Mouse (Mus musculus) liver, embryonic 15.5 days (tissue): ENCODE measurements around the gene Elfn1. TPM values are rescaled to one million over a fixed set of nuclear protein-coding genes. Genes with fewer than 3 reads are reported as not detected.

Experiments used
- ATAC-seq: fragments of 200-750 bp; cut with Nextera tagmentation; 2 replicates; pipeline ENCODE4 v1.8.0; 2017; ENCODE audit warnings: moderate number of reproducible peaks, mild to moderate bottlenecking, moderate library complexity; ENCODE audit not compliant: insufficient read depth
- H3K27ac ChIP-seq: fragments of 300-500 bp; sonication (generic); replicated peaks from 2 replicates; pipeline ENCODE4 v1.5.1; 2015; ENCODE audit warnings: mild to moderate bottlenecking, inconsistent platforms
- H3K27me3 ChIP-seq: fragments of 300-500 bp; sonication (generic); 2 replicates; pipeline ENCODE4 v1.6.1; 2015; ENCODE audit warnings: mild to moderate bottlenecking, inconsistent platforms
- H3K36me3 ChIP-seq: fragments of 300-500 bp; sonication (generic); replicated peaks from 2 replicates; pipeline ENCODE4 v1.6.1; 2015; ENCODE audit warnings: moderate library complexity, mild to moderate bottlenecking, inconsistent platforms
- H3K4me1 ChIP-seq: fragments of 300-500 bp; sonication (generic); replicated peaks from 2 replicates; pipeline ENCODE4 v1.6.1; 2015; ENCODE audit warnings: inconsistent platforms
- H3K4me2 ChIP-seq: fragments of 300-500 bp; sonication (generic); 2 replicates; pipeline ENCODE4 v1.6.1; 2015; ENCODE audit warnings: moderate library complexity, mild to moderate bottlenecking, inconsistent platforms
- H3K4me3 ChIP-seq: fragments of 300-500 bp; sonication (generic); replicated peaks from 2 replicates; pipeline ENCODE4 v1.5.1; 2015; ENCODE audit warnings: mild to moderate bottlenecking, inconsistent platforms
- H3K9ac ChIP-seq: fragments of 300-500 bp; sonication (generic); 2 replicates; pipeline ENCODE4 v1.6.1; 2015; ENCODE audit warnings: moderate library complexity, mild to moderate bottlenecking, inconsistent platforms
- H3K9me3 ChIP-seq: fragments of 300-500 bp; sonication (generic); replicated peaks from 2 replicates; pipeline ENCODE4 v1.6.1; 2016; ENCODE audit warnings: inconsistent platforms
- WGBS: fragments of 180-500 bp; shearing (Covaris S2); methylation state at CpG from one replicate; pipeline ENCODE4 v1.1.7; 2015; ENCODE audit warnings: mixed read lengths; ENCODE audit not compliant: insufficient replicate concordance; 5-methylcytosine and 5-hydroxymethylcytosine counted together
- polyA plus RNA-seq: library from polyadenylated mRNA; unstranded; fragments of >200 nt; fragmentation: Nextera tagmentation; extraction: Ambion mirVana; gene quantifications from 2 replicates; pipeline ENCODE4 v1.2.1, GENCODE M21; 2015

Gene Elfn1
- polyA plus RNA-seq, 1 experiment from 2014 or later, result 0.02 TPM

- no peak overlapping the region for H3K4me2 ChIP-seq
- no peak overlapping the region for H3K4me3 ChIP-seq
- no peaks in the 10 kb centered on the region for H3K9me3 ChIP-seq
- ATAC-seq, result peak; percentile 90
- no peaks in the 10 kb centered on the region for H3K27me3 ChIP-seq
- no peak overlapping the region for H3K9ac ChIP-seq
- H3K36me3 ChIP-seq, result no peaks in the 10 kb centered on the region
- peak overlapping the region; percentile 48 for H3K27ac ChIP-seq
- WGBS, result 72% methylated on average over 3 of the region's 3 CpGs
- H3K4me1 ChIP-seq, result peaks cover 21% of the 10 kb centered on the region
Observed at GRCm38 (mm10) chr5:140023941-140024500, 116.3 kb downstream of the Elfn1 start.

Other genes starting within 250 kb of the Elfn1 start
- 12.1 and 12.3 TPM in 2 replicates for gene Micall2, start 171.6 kb upstream of the Elfn1 start, polyA plus RNA-seq
- gene Ints1, start 132.3 kb upstream of the Elfn1 start, polyA plus RNA-seq, result 11.8 and 12.5 TPM in 2 replicates
- gene Mafk, start 116.4 kb upstream of the Elfn1 start, polyA plus RNA-seq, result 44.5 and 50.0 TPM in 2 replicates
- 0.68 and 1.2 TPM in 2 replicates for gene Tmem184a, start 88.0 kb upstream of the Elfn1 start, polyA plus RNA-seq
- not detected in 2 replicates for gene Gm26938, start 81.5 kb upstream of the Elfn1 start, polyA plus RNA-seq
- 41.4 and 42.3 TPM in 2 replicates for gene Psmg3, start 81.1 kb upstream of the Elfn1 start, polyA plus RNA-seq